ENCODE assay signal across 10 mouse cellular contexts in genomic region chr6:57823461-57823860, GRCm38 (mm10). TPM values are rescaled to one million over a fixed set of nuclear protein-coding genes. Genes with fewer than 3 reads are reported as not detected.
DNase-seq lines count a peak whose midpoint lies in the region; ATAC-seq and TF ChIP-seq lines count a peak whose summit lies in the region.
"Had no signal": no experiment of that assay in that cellular context is flagged by ENCODE, and none has a peak within 500 bp of the region (broad histone marks: within the 10 kb centered on the region; RNA-seq: fewer than 3 reads in every experiment).

No protein-coding gene starts in this region.

- H3K27ac ChIP-seq in lung, embryonic 14.5 days (ENCODE audit: low read depth): no peak overlapping the region
- H3K27ac ChIP-seq in embryonic facial prominence, embryonic 15.5 days (replicated peaks): no peak overlapping the region
- no peak overlapping the region for H3K27ac ChIP-seq in intestine, embryonic 16.5 days (ENCODE audit: low read length)
- no peak overlapping the region for H3K27ac ChIP-seq in neural tube, embryonic 13.5 days (replicated peaks)

- peak; percentile 16 for DNase-seq in lung, embryonic 14.5 days
- no peak for DNase-seq in lung, adult 2 months
- no peak for DNase-seq in yolk sac, embryonic 10.5 days (ENCODE audit: low spot score)
- DNase-seq in right cerebral cortex, postnatal 25 days: no peak
- no peak for DNase-seq in cerebellum, adult 9-10 months
- DNase-seq: left cerebral cortex, postnatal 4 days had no signal

- no peaks in the 10 kb centered on the region for H3K27me3 ChIP-seq in lung, embryonic 14.5 days (ENCODE audit: insufficient read depth, low read length)
- no peaks in the 10 kb centered on the region for H3K27me3 ChIP-seq in embryonic facial prominence, embryonic 15.5 days
- no peaks in the 10 kb centered on the region for H3K27me3 ChIP-seq in intestine, embryonic 16.5 days (replicated peaks; ENCODE audit: control insufficient read depth, insufficient read depth, low read length)
- no peaks in the 10 kb centered on the region for H3K27me3 ChIP-seq in neural tube, embryonic 13.5 days
- H3K27me3 ChIP-seq: Patski had no signal

- no peak for TF ChIP-seq POLR2A in lung, adult 2 months (IDR thresholded peaks at IDR 0.05; ENCODE audit: borderline replicate concordance, extremely low read depth, low read depth, low read length)

- H3K4me3 ChIP-seq in lung, embryonic 14.5 days (ENCODE audit: low read depth, low read length): peak overlapping the region; percentile 22
- H3K4me3 ChIP-seq in lung, adult 2 months (replicated peaks; ENCODE audit: extremely low read depth, low read depth, low read length): no peak overlapping the region
- 0 out of 2 replicates have a peak overlapping the region, but pooled peaks have one; percentile 7 for H3K4me3 ChIP-seq in embryonic facial prominence, embryonic 15.5 days (replicated peaks)
- no peak overlapping the region for H3K4me3 ChIP-seq in intestine, embryonic 16.5 days (ENCODE audit: low read length)
- H3K4me3 ChIP-seq in neural tube, embryonic 13.5 days: peak overlapping the region; percentile 24

- ATAC-seq in lung, embryonic 14.5 days (ENCODE audit: insufficient read depth): no peak
- ATAC-seq in embryonic facial prominence, embryonic 15.5 days (ENCODE audit: insufficient number of reproducible peaks, low FRiP score, low TSS enrichment, low read depth): no peak
- no peak for ATAC-seq in intestine, embryonic 16.5 days
- ATAC-seq in neural tube, embryonic 13.5 days (ENCODE audit: low read depth): no peak

- no peaks in the 10 kb centered on the region for H3K36me3 ChIP-seq in lung, embryonic 14.5 days (ENCODE audit: insufficient read depth)
- no peaks in the 10 kb centered on the region for H3K36me3 ChIP-seq in embryonic facial prominence, embryonic 15.5 days
- no peaks in the 10 kb centered on the region for H3K36me3 ChIP-seq in intestine, embryonic 16.5 days (ENCODE audit: control insufficient read depth, insufficient read depth, low read length)
- no peaks in the 10 kb centered on the region for H3K36me3 ChIP-seq in neural tube, embryonic 13.5 days

- no peaks in the 10 kb centered on the region for H3K9me3 ChIP-seq in lung, embryonic 14.5 days (ENCODE audit: low read depth, low read length)
- H3K9me3 ChIP-seq in embryonic facial prominence, embryonic 15.5 days (replicated peaks): no peaks in the 10 kb centered on the region
- H3K9me3 ChIP-seq in intestine, embryonic 16.5 days (ENCODE audit: control insufficient read depth, low read length): no peaks in the 10 kb centered on the region
- H3K9me3 ChIP-seq in neural tube, embryonic 13.5 days: no peaks in the 10 kb centered on the region

- H3K9ac ChIP-seq in lung, embryonic 14.5 days: peak overlapping the region; percentile 14; the same call in 1 of the 2 replicates
- H3K9ac ChIP-seq in embryonic facial prominence, embryonic 15.5 days: no peak overlapping the region
- no peak overlapping the region for H3K9ac ChIP-seq in intestine, embryonic 16.5 days (ENCODE audit: low read depth, low read length)
- H3K9ac ChIP-seq in neural tube, embryonic 13.5 days: peak overlapping the region; percentile 45; the same call in 1 of the 2 replicates

- no peaks in the 10 kb centered on the region for H3K4me1 ChIP-seq in lung, embryonic 14.5 days (ENCODE audit: insufficient read depth)
- H3K4me1 ChIP-seq in lung, adult 2 months (ENCODE audit: control insufficient read depth, insufficient read depth, low read length): peaks cover 7% of the 10 kb centered on the region
- H3K4me1 ChIP-seq in embryonic facial prominence, embryonic 15.5 days: peaks cover 11% of the 10 kb centered on the region
- H3K4me1 ChIP-seq in intestine, embryonic 16.5 days (ENCODE audit: control insufficient read depth, insufficient read depth, low read length): 0 out of 2 replicates have a peak, but pooled peaks cover 4% of the 10 kb centered on the region
- H3K4me1 ChIP-seq in neural tube, embryonic 13.5 days (replicated peaks): peaks cover 23% of the 10 kb centered on the region

- no peak for TF ChIP-seq CTCF in lung, embryonic 14.5 days (IDR thresholded peaks at IDR 0.05; ENCODE audit: low read depth)
- no peak for TF ChIP-seq CTCF in lung, adult 2 months (IDR thresholded peaks at IDR 0.05; ENCODE audit: insufficient read depth, low read length)

- H3K4me2 ChIP-seq in lung, embryonic 14.5 days: peak overlapping the region; percentile 70
- H3K4me2 ChIP-seq in embryonic facial prominence, embryonic 15.5 days (replicated peaks): peak overlapping the region; percentile 27; the same call in 1 of the 2 replicates
- peak overlapping the region; percentile 32; the same call in 1 of the 2 replicates for H3K4me2 ChIP-seq in intestine, embryonic 16.5 days (ENCODE audit: low read depth, low read length)
- peak overlapping the region; percentile 75 for H3K4me2 ChIP-seq in neural tube, embryonic 13.5 days

- 10% methylated on average over 3 of the region's 3 CpGs for WGBS in lung, embryonic 14.5 days
- WGBS in lung, adult 2 months: 10% methylated on average over 3 of the region's 3 CpGs
- 17% methylated on average over 3 of the region's 3 CpGs for WGBS in embryonic facial prominence, embryonic 15.5 days
- WGBS in intestine, embryonic 16.5 days: 21% methylated on average over 3 of the region's 3 CpGs
- WGBS in neural tube, embryonic 13.5 days: 37% methylated on average over 3 of the region's 3 CpGs

RNA-seq across cellular contexts. Expression of gene Vopp1, which starts 1.5 kb away (rescaled TPM):
- polyA plus RNA-seq in lung, embryonic 14.5 days (2014; fragmentation: Nextera tagmentation; extraction: Ambion mirVana): 22.5 and 25.8 TPM in 2 replicates
- 12.9 and 16.4 TPM in 2 replicates for polyA plus RNA-seq in lung, adult 2 months (2012; rRNA removed)
- 39.7 and 42.4 TPM in 2 replicates for polyA plus RNA-seq in embryonic facial prominence, embryonic 15.5 days (2015; fragmentation: Nextera tagmentation; extraction: Ambion mirVana)
- polyA plus RNA-seq in intestine, embryonic 16.5 days (2015; fragmentation: Nextera tagmentation; extraction: Ambion mirVana): 23.5 and 24.9 TPM in 2 replicates
- polyA plus RNA-seq in neural tube, embryonic 13.5 days (2015; fragmentation: Nextera tagmentation; extraction: Ambion mirVana): 176 and 185 TPM in 2 replicates

RNA-seq across cellular contexts. Expression of gene Vmn1r21, which starts 26.7 kb away (rescaled TPM):
- polyA plus RNA-seq in lung, embryonic 14.5 days (2014; fragmentation: Nextera tagmentation; extraction: Ambion mirVana): not detected in 2 replicates
- polyA plus RNA-seq in lung, adult 2 months (2012; rRNA removed): not detected in 2 replicates
- not detected in 2 replicates for polyA plus RNA-seq in embryonic facial prominence, embryonic 15.5 days (2015; fragmentation: Nextera tagmentation; extraction: Ambion mirVana)
- not detected in 2 replicates for polyA plus RNA-seq in intestine, embryonic 16.5 days (2015; fragmentation: Nextera tagmentation; extraction: Ambion mirVana)
- polyA plus RNA-seq in neural tube, embryonic 13.5 days (2015; fragmentation: Nextera tagmentation; extraction: Ambion mirVana): not detected in 2 replicates
- polyA plus RNA-seq: Patski had no signal

Comparison
In these comparisons a context has a peak if more than half of its experiments do, and no peak if none do; other contexts are left out.
1. H3K4me3 ChIP-seq: peak in lung, embryonic 14.5 days (single experiment), embryonic facial prominence, embryonic 15.5 days (single experiment) and neural tube, embryonic 13.5 days (single experiment); none in lung, adult 2 months (single experiment) and intestine, embryonic 16.5 days (single experiment).
2. H3K9ac ChIP-seq: peak in lung, embryonic 14.5 days (single experiment) and neural tube, embryonic 13.5 days (single experiment); none in embryonic facial prominence, embryonic 15.5 days (single experiment) and intestine, embryonic 16.5 days (single experiment).
3. Peak in every context shown above with its lines, with median percentiles within 50 percentile points of each other: H3K4me2 ChIP-seq.